Mouse (Mus musculus) ES-E14 (cell line): Measurements from ENCODE around the gene Obscn.

Source experiments
- CHD2 ChIP-seq: IDR thresholded peaks from 2 replicates; pipeline ENCODE4 v1.6.1; 2014; ENCODE audit warnings: mild to moderate bottlenecking, low read depth, low read length, inconsistent platforms
- HCFC1 ChIP-seq: IDR thresholded peaks from 2 replicates; pipeline ENCODE4 v1.6.1; 2012; ENCODE audit warnings: low read length, inconsistent platforms, borderline replicate concordance; ENCODE audit not compliant: insufficient read depth
- MAFK ChIP-seq: IDR thresholded peaks from 2 replicates; pipeline ENCODE4 v1.6.1; 2014; ENCODE audit warnings: mild to moderate bottlenecking, low read depth, low read length, inconsistent platforms; ENCODE audit not compliant: insufficient read depth
- ZC3H11A ChIP-seq: IDR thresholded peaks from 2 replicates; pipeline ENCODE4 v1.6.1; 2012; ENCODE audit warnings: low read depth, mild to moderate bottlenecking, inconsistent platforms, low read length, borderline replicate concordance
- ZNF384 ChIP-seq: IDR thresholded peaks from 2 replicates; pipeline ENCODE4 v1.6.1; 2012; ENCODE audit warnings: low read depth, low read length, inconsistent platforms

- TF ChIP-seq HCFC1 (no peak), ZNF384 (no peak), ZC3H11A (no peak), MAFK (no peak), CHD2 (no peak)
Measured at GRCm38 (mm10) chr11:59085200-59085599, 51.0 kb downstream of the Obscn start.
